Mouse (Mus musculus) thymus, adult 2 months (tissue): ENCODE results near the gene Atad3a. TPM values are rescaled to one million over a fixed set of nuclear protein-coding genes. Genes with fewer than 3 reads are reported as not detected.
A peak's percentile ranks its signal among the peaks of the same experiment; 100 is the strongest.

Source experiments
- DNase-seq: peaks from one replicate; pipeline ENCODE4 v3.0.0; 2021
- H3K27ac ChIP-seq: fragments of 200-500 bp; 2 replicates; pipeline ENCODE4 v1.5.1; 2012; ENCODE audit warnings: low read length, control low read depth; ENCODE audit not compliant: control insufficient read depth, insufficient read depth
- H3K27me3 ChIP-seq: fragments of 200-500 bp; 2 replicates; pipeline ENCODE4 v1.6.1; 2012; ENCODE audit warnings: mild to moderate bottlenecking, low read length, moderate library complexity, mixed read lengths; ENCODE audit not compliant: control insufficient read depth, insufficient read depth
- H3K36me3 ChIP-seq: fragments of 200-500 bp; 2 replicates; pipeline ENCODE4 v1.6.1; 2012; ENCODE audit warnings: mild to moderate bottlenecking, low read length, moderate library complexity; ENCODE audit not compliant: control insufficient read depth, insufficient read depth
- H3K4me1 ChIP-seq: fragments of 200-500 bp; replicated peaks from 2 replicates; pipeline ENCODE4 v1.6.1; 2012; ENCODE audit warnings: low read length; ENCODE audit not compliant: control insufficient read depth, insufficient read depth
- H3K4me3 ChIP-seq: fragments of 200-500 bp; 2 replicates; pipeline ENCODE4 v1.5.1; 2012; ENCODE audit warnings: mild to moderate bottlenecking, low read length, control low read depth, moderate library complexity; ENCODE audit not compliant: control insufficient read depth, insufficient read depth
- CTCF ChIP-seq: fragments of 200-500 bp; IDR thresholded peaks from 2 replicates; pipeline ENCODE4 v1.5.1; 2012; ENCODE audit warnings: mild to moderate bottlenecking, control low read depth, low read length, moderate library complexity, borderline replicate concordance; ENCODE audit not compliant: control insufficient read depth, poor library complexity, insufficient read depth; ENCODE audit errors: extremely low read depth
- POLR2A ChIP-seq: fragments of 200-500 bp; IDR thresholded peaks from 2 replicates; pipeline ENCODE4 v1.6.1; 2012; ENCODE audit warnings: mild to moderate bottlenecking, low read length, control low read depth, moderate library complexity; ENCODE audit not compliant: control insufficient read depth, poor library complexity, insufficient read depth; ENCODE audit errors: extremely low read depth
- WGBS: fragments of 180-500 bp; shearing (Covaris S2); methylation state at CpG from one replicate; pipeline ENCODE4 v1.1.7; 2018; 5-methylcytosine and 5-hydroxymethylcytosine counted together
- polyA plus RNA-seq: library from polyadenylated mRNA; depleted of rRNA; stranded (reverse); fragments of >200 nt; gene quantifications from 2 replicates; pipeline ENCODE4 v1.2.3, GENCODE M21; 2012

Gene Atad3a
- polyA plus RNA-seq, 1 experiment = 87.0 TPM

DNA sequence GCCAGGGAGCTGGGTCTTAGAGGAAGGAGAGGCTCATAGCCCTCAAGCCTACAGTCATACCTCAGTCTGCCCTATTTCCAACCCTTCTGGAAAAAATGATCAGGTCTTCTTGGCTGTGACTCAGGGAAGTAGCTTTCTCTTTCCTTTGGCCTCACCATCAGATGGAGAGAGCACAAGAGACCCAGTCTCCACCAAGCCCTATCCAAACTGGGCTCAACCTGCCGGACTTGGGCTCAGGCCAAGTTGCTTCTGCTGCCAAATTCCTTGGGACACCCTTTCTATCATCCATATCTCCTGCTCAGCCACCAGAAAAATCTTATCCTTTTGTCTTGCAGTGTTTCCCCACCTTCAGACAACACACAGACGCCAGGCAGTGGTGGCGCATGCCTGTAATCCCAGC, 15.0 kb upstream of the Atad3a start:
- no peak for DNase-seq
- TF ChIP-seq CTCF (no peak), POLR2A (no peak)
- Histone ChIP-seq H3K27ac (no peak overlapping the region), H3K27me3 (no peaks in the 10 kb centered on the region), H3K36me3 (no peaks in the 10 kb centered on the region), H3K4me3 (no peak overlapping the region), H3K4me1 (peaks cover 14% of the 10 kb centered on the region)
- WGBS = 90% methylated on average over 3 of the region's 3 CpGs

DNA sequence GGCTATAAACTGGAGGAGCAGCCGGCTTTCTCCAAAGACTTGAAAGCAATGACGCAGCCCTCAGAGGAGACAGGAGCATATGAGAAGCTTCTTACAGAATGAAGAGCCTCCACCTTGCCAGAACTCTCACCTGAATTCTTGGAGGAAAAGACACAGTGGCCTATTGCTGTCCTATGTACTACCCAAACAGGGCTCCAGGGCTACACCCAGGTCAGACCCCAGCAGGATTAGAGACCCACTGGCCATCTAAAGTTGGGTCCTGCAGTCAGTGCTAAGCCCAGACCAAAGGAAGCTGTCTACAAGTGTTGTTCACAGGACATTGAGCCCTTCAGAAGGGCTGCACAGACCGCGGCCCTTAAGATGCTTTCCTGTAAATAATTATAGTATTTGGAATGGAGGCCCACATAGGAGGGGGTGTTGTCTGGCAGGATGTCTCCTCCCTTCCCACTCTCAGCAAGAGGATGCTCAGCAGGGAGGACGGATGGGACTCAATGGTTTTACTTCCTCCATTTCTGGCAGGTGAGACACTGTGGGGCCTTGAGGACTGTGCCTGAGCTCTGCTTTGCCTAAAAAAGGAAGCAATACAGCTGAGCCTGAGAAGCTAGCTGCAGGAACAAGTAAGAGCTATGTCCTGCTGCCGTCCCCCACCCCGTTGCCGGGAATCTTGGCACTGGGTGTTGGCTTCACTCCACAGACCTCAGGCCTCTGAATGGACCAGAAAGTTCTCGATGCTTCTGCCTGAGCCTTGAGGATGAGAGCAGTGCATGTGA, 14.3 kb upstream of the Atad3a start:
- Histone ChIP-seq H3K4me3 (no peak overlapping the region), H3K27ac (no peak overlapping the region), H3K4me1 (peaks cover 14% of the 10 kb centered on the region), H3K27me3 (no peaks in the 10 kb centered on the region), H3K36me3 (no peaks in the 10 kb centered on the region)
- WGBS = 22% methylated on average over 9 of the region's 9 CpGs
- no peak for DNase-seq
- TF ChIP-seq CTCF (no peak), POLR2A (no peak)

DNA sequence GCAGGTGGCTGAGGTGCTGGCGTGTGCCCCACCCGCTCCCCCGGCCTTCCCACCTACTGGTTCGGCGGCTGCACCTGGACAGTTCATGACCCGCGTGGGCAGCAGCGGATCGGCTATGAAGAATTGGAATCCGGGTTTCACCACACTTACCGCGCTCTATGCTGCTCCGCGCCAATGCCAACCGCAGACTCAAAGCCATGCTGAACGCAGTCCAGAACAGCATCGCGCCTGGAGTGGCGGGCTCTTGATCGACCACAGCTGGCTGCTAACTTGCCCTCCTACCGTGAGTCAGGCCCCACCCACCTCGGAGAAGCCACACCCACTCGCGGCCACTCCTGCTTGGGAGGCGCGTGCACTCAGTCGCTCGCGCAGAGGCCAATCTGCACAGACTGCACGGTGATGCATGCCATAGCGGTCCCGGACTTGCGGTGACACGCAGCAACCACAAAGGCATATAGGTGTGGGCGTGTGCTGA, 13.4 kb upstream of the Atad3a start, which contains the start of gene Vwa1:
Gene Vwa1, minus strand, starts transcription at position 419 of the 475 bp plus-strand sequence.
- under 1% methylated on average over 35 of the region's 35 CpGs for WGBS
- H3K27ac ChIP-seq = no peak within 1 kb of the TSS
- DNase-seq = peak; percentile 87

DNA sequence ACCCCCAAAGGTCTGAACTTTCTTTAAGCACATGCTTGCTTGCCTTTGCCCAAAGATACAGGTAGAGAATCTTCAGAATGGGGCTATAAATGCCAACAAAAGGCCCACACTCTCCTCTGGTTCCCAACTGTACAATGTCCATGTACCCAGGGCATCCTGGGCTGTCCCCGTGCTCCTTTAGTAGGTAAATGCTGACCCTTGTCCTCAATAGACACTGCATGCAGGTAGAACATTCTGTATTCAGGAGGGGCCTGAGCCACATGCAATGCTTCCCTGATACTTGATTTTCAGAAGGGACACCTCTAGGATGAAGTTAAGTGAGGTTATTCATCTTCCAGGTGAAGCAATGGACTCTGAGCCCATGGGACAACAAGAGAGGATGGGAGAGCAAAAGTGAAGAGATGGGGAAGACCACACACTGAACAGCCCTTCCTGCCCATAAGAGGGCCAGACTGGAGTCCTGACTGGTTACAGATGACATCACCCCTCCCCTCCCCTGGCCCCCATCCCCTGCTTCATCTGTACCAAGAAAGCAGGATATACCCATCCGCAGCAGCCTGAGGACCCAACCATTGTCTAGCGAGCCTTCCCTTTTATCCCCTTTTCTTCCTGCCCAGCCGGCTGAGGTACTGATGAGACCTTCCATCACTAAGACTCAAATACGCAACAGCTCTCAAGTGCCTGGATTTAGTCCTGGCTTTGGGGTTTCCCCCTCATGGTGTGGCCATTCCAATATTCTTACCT, 12.6 kb upstream of the Atad3a start:
- H3K4me3 ChIP-seq = no peak overlapping the region
- no peaks in the 10 kb centered on the region for H3K36me3 ChIP-seq
- 45% methylated on average over 5 of the region's 5 CpGs for WGBS
- no peak overlapping the region for H3K27ac ChIP-seq
- DNase-seq = no peak
- H3K4me1 ChIP-seq = peaks cover 18% of the 10 kb centered on the region
- TF ChIP-seq POLR2A = no peak
- TF ChIP-seq CTCF = no peak
- H3K27me3 ChIP-seq = no peaks in the 10 kb centered on the region

More for the DNA sequence above, 13.4 kb upstream of the Atad3a start, which contains the start of gene Vwa1:
- Histone ChIP-seq H3K4me1 (peaks cover 18% of the 10 kb centered on the region), H3K4me3 (peak within 1 kb of the TSS; percentile 21; the same call in 1 of the 2 replicates), H3K27me3 (no peaks in the 10 kb centered on the region), H3K36me3 (no peaks in the 10 kb centered on the region)
- no peak for TF ChIP-seq POLR2A
- TF ChIP-seq CTCF = no peak

DNA sequence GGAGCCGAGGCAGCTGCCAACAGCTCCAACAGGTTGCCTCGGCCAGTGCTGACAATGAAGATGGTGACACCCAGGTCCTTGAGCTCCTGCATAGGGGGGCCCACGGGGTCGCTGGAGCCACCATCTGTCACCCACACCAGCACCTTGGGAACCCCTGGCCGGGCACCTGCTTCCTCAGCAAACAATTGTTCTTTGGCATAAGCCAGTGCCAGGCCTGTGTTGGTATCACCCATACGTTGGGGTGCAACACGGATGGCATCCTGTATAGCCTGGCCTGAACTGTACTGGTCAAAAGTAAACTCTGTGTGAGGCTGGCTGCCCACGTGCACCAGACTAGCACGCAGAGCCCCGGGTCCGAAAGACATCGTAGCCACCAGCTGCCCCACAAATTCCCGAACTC, 11.9 kb upstream of the Atad3a start:
- Histone ChIP-seq H3K27ac (no peak overlapping the region), H3K4me3 (no peak overlapping the region), H3K4me1 (peaks cover 18% of the 10 kb centered on the region), H3K27me3 (no peaks in the 10 kb centered on the region), H3K36me3 (no peaks in the 10 kb centered on the region)
- TF ChIP-seq CTCF (no peak), POLR2A (no peak)
- no peak for DNase-seq
- WGBS = 95% methylated on average over 13 of the region's 13 CpGs

DNA sequence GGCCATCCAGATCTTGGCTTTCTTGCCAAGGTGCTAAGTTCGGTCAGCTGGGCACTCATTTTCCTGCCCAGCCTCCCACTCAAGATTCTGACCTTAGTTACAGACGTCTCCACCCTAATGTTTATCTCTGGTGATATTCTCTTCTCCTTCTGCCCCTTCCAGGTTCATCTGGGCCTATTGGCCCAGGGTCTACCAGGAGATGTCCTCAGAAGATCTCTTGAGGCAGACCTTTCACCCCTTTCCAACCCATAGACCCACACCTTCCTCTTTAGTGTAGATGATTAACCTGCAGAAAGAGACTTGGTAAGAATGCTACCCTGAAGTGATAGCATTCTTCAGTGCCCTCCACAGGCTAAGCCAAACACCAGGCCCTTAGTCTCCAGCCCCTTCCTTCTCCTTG, 10.8 kb upstream of the Atad3a start:
- whole genome bisulfite sequencing = 87% methylated on average over 2 of the region's 2 CpGs
- no peak for TF ChIP-seq CTCF
- no peak for TF ChIP-seq POLR2A

DNA sequence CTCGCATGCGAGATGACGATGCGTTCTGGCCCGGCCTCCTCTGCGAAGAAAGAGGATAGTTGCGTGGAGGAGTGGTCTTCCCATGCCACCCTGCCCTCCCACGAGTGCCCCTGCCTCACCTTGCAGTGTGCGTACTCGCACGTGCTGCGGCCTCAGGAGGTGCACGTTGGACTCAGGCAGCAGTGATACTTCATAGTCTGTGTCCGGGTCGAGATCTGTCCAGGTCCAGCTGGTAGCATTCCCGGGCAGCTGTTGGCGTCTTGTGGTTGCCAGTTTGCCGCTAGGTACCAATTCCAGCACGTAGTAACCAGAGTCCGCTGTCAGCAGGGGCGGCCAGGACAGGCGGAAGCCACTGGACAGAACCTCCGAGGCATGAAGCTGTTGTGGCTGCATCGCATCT, 9.7 kb upstream of the Atad3a start:
- H3K4me3 ChIP-seq = no peak overlapping the region
- H3K27ac ChIP-seq = no peak overlapping the region
- no peaks in the 10 kb centered on the region for H3K27me3 ChIP-seq
- H3K36me3 ChIP-seq = no peaks in the 10 kb centered on the region
- 76% methylated on average over 24 of the region's 24 CpGs for WGBS
- H3K4me1 ChIP-seq = peaks cover 18% of the 10 kb centered on the region
- TF ChIP-seq CTCF (no peak), POLR2A (no peak)
- no peak for DNase-seq

More for the DNA sequence above, 10.8 kb upstream of the Atad3a start:
- Histone ChIP-seq H3K27me3 (no peaks in the 10 kb centered on the region), H3K27ac (no peak overlapping the region), H3K4me3 (no peak overlapping the region), H3K36me3 (no peaks in the 10 kb centered on the region), H3K4me1 (peaks cover 18% of the 10 kb centered on the region)
- DNase-seq = no peak
